7 mouse cellular contexts compared by ENCODE assay signal in genomic region chr8:69973442-69974161, GRCm38 (mm10). TPM values are rescaled to one million over a fixed set of nuclear protein-coding genes. Genes with fewer than 3 reads are reported as not detected.
A peak's percentile ranks its signal among the peaks of the same experiment; 100 is the strongest.
DNase-seq lines count a peak whose midpoint lies in the region.

No protein-coding gene starts in this region.

- H3K79me2 ChIP-seq in macrophage (ENCODE audit: inconsistent target): peaks cover 91% of the 10 kb centered on the region

- intact Hi-C loops in heart, postnatal 10 days (cut with DNase I): loop anchor here (2.0 kb wide), 3 partner anchors 21 to 53 kb away; no protein-coding TSS in a partner anchor

- peaks cover 53% of the 10 kb centered on the region for H3K4me1 ChIP-seq in forebrain, embryonic 10.5 days

- H3K27ac ChIP-seq in forebrain, embryonic 10.5 days: peak overlapping the region; percentile 98
- H3K27ac ChIP-seq in macrophage: no peak overlapping the region

- peak; percentile 41 for DNase-seq in ES-CJ7 (ENCODE audit: low read depth, low spot score)
- DNase-seq in adrenal gland, postnatal 14 days: peak; percentile 70
- peak; percentile 70 for DNase-seq in forebrain, embryonic 10.5 days (ENCODE audit: extremely low spot score, low spot score)
- DNase-seq in heart, postnatal 10 days: peak; percentile 59 to 67
- peak; percentile 42 to 64 for DNase-seq in layer of hippocampus, postnatal 10 days (ENCODE audit: low spot score in 2 of 2)
- peak; percentile 8 for DNase-seq in right cerebral cortex, postnatal 25 days

- H3K27me3 ChIP-seq in forebrain, embryonic 10.5 days (ENCODE audit: poor library complexity, severe bottlenecking): peaks cover 8% of the 10 kb centered on the region; the same call in 1 of the 2 replicates

- H3K4me3 ChIP-seq in forebrain, embryonic 10.5 days: peak overlapping the region; percentile 99
- H3K4me3 ChIP-seq in macrophage (ENCODE audit: inconsistent target): peak overlapping the region; percentile 28; the same call in 1 of the 2 replicates

- under 1% methylated on average over 68 of the region's 68 CpGs for WGBS in forebrain, embryonic 10.5 days
- 1% methylated on average over 31 of the region's 68 CpGs for WGBS in macrophage (ENCODE audit: missing documents)

- H3K9me3 ChIP-seq in forebrain, embryonic 10.5 days: no peaks in the 10 kb centered on the region

- H3K36me3 ChIP-seq in forebrain, embryonic 10.5 days (replicated peaks): no peaks in the 10 kb centered on the region
- no peaks in the 10 kb centered on the region for H3K36me3 ChIP-seq in macrophage (ENCODE audit: inconsistent target)

RNA-seq across cellular contexts. Expression of gene Gatad2a, which starts 22.6 kb away (rescaled TPM):
- 105 and 111 TPM in 2 replicates for total RNA-seq in adrenal gland, postnatal 14 days (2021)
- polyA plus RNA-seq in forebrain, embryonic 10.5 days (2016; fragmentation: Nextera tagmentation; extraction: Ambion mirVana): 51.7 and 57.1 TPM in 2 replicates
- total RNA-seq in heart, postnatal 10 days (2021): 10 to 100 TPM; 62.1 to 63.1 TPM
- 10 to 100 TPM; 40.9 to 43.3 TPM for total RNA-seq in layer of hippocampus, postnatal 10 days (2021)
- 100 to 1,000 TPM in 6 of 26 experiments, 10 to 100 TPM in 20; 28.5 to 185 (median 83.8) TPM for total RNA-seq in macrophage (2018; cell fraction: chromatin; rRNA removed)
- 10 to 100 TPM; 60.9 to 96.4 (median 79.3) TPM for total RNA-seq in macrophage (2018; cell fraction: cytosol; rRNA removed)
- 100 to 1,000 TPM in 1 of 26 experiments, 10 to 100 TPM in 25; 33.3 to 121 (median 69.3) TPM for total RNA-seq in macrophage (2018; cell fraction: nucleus; rRNA removed)
- polyA plus RNA-seq in macrophage (2018): 38.2 to 65.2 TPM (median 54.8 TPM) in 3 replicates

Comparison
In these comparisons a context has a peak if more than half of its experiments do, and no peak if none do; other contexts are left out.
1. DNase-seq: peak in every context shown above with its lines; median percentile 70 in adrenal gland, postnatal 14 days; 70 in forebrain, embryonic 10.5 days; 63 in heart, postnatal 10 days; 53 in layer of hippocampus, postnatal 10 days; 41 in ES-CJ7; 8 in right cerebral cortex, postnatal 25 days.